Mouse (Mus musculus) 3134 (cell line): ENCODE measurements at regions not wholly inside any gene's neighbourhood (a gene's known extent, or its start where the extent isn't known, plus 50 kb on each side); places are given as distances from the start of the nearest gene placed in this dataset.

Source experiments
- DNase-seq: peaks from one replicate; pipeline ENCODE4 v3.0.0-alpha.2; 2011; ENCODE audit warnings: low spot score; ENCODE audit not compliant: insufficient read length; ENCODE audit errors: extremely low read depth

- no peak for DNase-seq
Measured at GRCm38 (mm10) chr1:163650577-163651180, 74.4 kb downstream of the Mettl11b start.

- no peak for DNase-seq
Measured at GRCm38 (mm10) chr1:163642091-163642490, 82.9 kb downstream of the Mettl11b start.

GRCm38 (mm10) chr1:163640527-163641228 is 84.4 kb downstream of the Mettl11b start:
- DNase-seq, result no peak

- DNase-seq, result no peak
Measured at GRCm38 (mm10) chr1:163630291-163630812, 94.7 kb downstream of the Mettl11b start.

GRCm38 (mm10) chr1:163624887-163625286 is 100.1 kb downstream of the Mettl11b start:
- DNase-seq, result no peak

GRCm38 (mm10) chr1:163621293-163621692 is 103.7 kb downstream of the Mettl11b start:
- DNase-seq, result no peak

- DNase-seq, result no peak
Measured at GRCm38 (mm10) chr1:163619831-163620230, 105.2 kb downstream of the Mettl11b start.

- DNase-seq, result no peak
Measured at GRCm38 (mm10) chr1:163618132-163618531, 106.9 kb downstream of the Mettl11b start.

- DNase-seq, result no peak
Measured at GRCm38 (mm10) chr1:163616596-163616995, 108.4 kb downstream of the Mettl11b start.

- DNase-seq, result no peak
Measured at GRCm38 (mm10) chr1:163608429-163608828, 116.6 kb downstream of the Mettl11b start.

- no peak for DNase-seq
Measured at GRCm38 (mm10) chr1:163607701-163608100, 117.3 kb downstream of the Mettl11b start.

GRCm38 (mm10) chr1:163599926-163600890 is 124.8 kb downstream of the Mettl11b start:
- no peak for DNase-seq

GRCm38 (mm10) chr1:163576411-163576810 is 148.6 kb downstream of the Mettl11b start:
- DNase-seq, result no peak

GRCm38 (mm10) chr1:163575593-163575992 is 149.4 kb downstream of the Mettl11b start:
- no peak for DNase-seq

- peak; percentile 21 for DNase-seq
Measured at GRCm38 (mm10) chr1:163574409-163575161, 150.4 kb downstream of the Mettl11b start.

- no peak for DNase-seq
Measured at GRCm38 (mm10) chr1:163573533-163573932, 151.5 kb downstream of the Mettl11b start.

GRCm38 (mm10) chr1:163563791-163564190 is 160.3 kb upstream of the Gorab start:
- no peak for DNase-seq

- DNase-seq, result no peak
Measured at GRCm38 (mm10) chr1:163563064-163563463, 159.6 kb upstream of the Gorab start.

GRCm38 (mm10) chr1:163562166-163562733 is 158.8 kb upstream of the Gorab start:
- DNase-seq, result no peak

- DNase-seq, result peak; percentile 55
Measured at GRCm38 (mm10) chr1:163561016-163561415, 157.5 kb upstream of the Gorab start.
